Mouse (Mus musculus) cerebellum, adult 8-10 months (tissue): Measurements from ENCODE around the gene Fry.
A peak's percentile ranks its signal among the peaks of the same experiment; 100 is the strongest.

Source experiments
- DNase-seq: peaks from one replicate; pipeline ENCODE4 v3.0.0; 2022

Fry gene

GRCm38 (mm10) chr5:150176251-150177015, 58.0 kb downstream of the Fry start:
- DNase-seq, result no peak

DNA sequence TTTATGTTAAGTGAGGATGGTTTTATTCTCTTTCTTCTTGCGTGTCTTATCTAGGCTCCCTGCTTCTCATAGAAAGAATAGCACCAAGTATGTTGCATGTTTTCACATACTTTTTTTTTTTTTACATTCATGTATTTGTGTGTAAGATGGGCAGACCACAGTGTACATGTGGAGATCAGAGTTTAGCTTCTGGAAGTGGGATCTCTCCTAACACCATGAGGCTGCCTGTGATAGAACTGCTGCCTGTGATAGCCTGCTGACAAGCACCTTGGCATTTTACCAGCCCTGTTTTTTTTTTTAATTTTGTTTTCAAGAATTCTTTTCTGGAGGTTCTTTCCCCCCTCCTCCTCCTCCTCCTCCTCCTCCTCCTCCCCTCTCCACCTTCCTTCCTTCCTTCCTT, 59.3 kb downstream of the Fry start:
- DNase-seq, result no peak

DNA sequence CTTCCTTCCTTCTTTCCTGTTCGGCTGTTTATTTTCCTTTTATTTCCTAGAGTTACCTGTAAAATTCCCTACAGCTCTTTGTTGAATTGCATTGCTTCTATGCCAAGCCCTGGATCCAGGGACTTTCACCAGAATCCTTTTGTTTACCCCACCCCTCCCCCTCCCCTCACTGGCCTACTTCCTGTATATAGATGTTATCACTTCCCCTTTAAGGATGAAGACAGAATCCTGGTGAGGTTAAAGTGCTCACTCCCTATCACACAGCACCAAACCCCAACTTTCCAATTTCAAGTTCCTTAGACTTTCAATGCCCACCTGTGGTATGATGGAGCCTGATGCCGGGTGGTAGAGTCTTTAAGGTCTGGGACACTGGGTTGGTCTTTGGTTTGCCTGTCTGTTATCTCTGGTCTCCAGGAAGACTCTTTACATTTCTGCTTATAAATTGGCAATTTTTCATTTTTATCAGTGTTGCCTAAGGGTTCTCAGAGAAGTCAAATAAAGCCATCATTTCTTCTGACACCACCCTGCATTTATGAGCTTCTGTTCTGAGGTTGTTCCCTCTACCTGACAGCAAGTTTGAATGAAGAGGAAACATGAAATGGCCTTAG, 59.9 kb downstream of the Fry start:
- no peak for DNase-seq

DNA sequence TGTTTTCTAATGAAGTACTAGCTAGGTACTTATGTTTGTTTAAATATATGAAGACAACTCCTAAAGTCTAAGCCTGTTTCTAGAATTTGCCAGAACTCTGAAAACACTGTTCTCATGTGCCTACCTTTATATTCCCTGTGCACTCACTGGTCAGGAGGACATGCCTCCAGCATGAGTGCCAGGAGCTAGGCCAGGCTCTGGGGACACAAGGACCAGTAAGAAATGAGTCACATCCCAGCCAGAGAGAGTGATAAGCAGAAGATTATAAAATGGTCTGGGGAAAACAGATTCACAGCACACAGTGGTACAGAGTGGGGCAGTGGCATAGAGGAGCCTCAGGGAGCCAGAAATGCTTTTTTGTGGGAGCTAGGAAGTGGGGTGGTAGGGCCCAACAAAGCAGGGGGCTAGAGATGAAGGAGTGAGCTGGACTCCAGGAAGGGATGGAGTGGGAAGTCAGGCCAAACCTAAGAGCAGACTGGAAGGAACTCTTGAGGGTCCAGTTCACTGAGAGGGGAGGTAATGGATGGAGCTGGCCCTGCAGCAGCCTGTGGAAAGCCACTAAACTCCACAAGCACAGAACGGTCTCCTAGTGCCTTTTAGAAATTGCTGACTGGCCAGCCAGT, 62.7 kb downstream of the Fry start:
- DNase-seq, result no peak

DNA sequence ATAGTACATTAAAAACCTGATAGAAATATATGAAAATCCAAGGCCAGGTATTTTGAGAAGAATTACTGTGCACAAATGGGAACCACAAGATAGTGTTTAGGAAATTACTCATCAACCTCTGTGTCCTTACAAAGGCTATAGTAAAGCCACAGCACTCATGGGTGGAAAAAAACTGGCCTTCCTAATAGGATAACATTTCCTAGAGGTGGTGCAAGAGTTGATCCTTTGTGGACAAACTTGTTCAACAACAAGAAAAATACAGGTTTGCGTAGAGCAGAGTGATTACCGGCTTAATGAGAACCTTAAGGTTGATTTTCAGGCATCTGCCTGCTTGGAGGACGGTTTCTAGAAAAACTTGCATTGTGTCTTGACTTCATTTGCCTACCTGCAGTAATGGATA, 66.5 kb downstream of the Fry start:
- DNase-seq, result no peak

DNA sequence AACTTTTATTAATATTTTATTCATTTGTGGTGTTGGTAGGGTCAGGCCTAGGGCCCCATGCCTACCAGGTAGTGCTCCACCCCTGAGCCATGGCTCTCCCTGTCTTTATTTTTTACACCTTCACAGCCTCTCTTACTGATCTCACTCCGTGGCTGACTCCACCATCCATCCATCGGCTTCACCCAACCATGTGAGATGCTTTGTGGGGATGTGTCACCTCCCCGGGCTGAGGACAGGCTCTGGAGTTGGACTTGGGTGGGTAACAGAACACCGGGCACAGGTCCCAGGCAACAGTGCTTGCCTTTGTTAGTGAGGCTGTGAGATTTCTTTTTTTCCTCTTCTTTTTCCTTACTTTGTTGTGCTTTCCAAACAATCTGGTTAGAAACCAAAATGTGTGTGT, 67.7 kb downstream of the Fry start:
- DNase-seq, result no peak

DNA sequence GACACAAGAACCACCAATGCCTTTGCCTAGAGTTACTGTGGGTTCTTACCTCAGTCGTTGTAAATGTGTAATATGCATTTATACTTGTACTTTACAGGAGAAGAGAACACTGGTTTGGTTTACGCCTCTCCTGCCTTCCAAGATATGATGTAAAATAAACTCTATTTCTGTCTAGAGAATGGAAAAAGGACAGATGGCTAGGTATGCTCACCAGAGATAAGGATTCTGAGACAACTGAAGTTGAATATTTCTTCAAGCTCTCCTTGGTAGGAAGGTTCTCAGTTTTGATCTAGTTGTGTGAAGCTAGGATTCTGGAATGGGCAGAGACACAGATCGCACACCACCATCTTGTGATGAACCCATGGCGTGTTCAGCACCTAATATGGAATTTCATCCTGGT, 68.2 kb downstream of the Fry start:
- DNase-seq, result no peak

DNA sequence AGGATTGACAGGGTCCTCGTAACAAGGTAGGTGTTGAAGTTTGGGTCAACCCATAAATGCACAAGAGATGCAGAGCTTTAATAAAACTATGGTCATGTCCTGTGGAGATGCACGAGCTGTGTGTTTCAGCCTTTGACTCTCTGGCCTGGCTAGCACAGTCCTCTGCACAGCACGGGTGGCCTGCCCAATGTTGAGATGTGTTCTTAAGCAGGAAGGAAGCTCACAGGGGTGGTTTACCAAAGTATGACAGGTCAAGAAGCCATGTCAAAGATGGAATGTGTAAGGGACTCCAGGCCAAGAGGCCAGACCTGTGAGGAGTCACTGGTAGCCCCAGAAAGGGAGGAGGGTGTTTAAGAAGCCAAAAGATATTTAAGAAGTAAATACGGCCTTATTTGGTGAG, 69.6 kb downstream of the Fry start:
- no peak for DNase-seq

GRCm38 (mm10) chr5:150190454-150191358, 72.3 kb downstream of the Fry start:
- no peak for DNase-seq

GRCm38 (mm10) chr5:150195514-150196210, 77.2 kb downstream of the Fry start:
- peak; percentile 69 for DNase-seq

DNA sequence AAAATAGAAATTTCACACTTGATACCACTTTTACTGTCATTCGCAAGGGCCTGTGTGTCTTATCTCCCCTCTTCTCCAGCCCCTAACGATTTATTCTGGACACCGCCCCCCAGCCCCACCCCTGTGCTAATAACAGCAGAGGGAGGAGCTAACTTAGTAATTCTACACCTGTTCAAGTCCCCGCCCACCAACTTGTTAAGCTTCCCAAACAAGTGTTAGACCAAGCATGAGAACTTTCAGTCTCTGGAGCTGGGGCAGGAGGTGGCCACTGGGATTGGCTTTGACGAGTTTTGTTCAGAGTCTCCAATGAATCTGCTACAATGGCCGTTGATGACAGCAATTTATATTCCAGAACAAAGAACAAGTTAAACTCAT, 77.8 kb downstream of the Fry start:
- no peak for DNase-seq

GRCm38 (mm10) chr5:150196881-150197311, 78.5 kb downstream of the Fry start:
- no peak for DNase-seq

DNA sequence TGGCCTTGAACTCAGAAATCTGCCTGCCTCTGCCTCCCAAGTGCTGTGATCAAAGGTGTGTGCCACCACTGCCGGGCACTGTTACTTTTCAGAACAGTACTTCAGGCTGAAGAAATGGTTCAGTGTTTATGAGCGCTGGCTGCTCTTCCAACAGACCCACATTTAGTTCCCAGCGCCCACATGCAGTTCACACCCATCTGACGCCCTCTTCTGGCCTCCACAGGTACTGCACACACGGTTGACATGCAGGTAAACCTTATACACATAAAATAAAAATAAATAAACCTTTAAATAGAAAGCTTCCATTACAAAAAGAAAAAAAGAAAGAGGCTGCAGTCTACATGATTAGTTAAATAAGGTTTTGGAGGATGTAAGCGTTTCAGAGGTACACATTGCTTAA, 88.3 kb downstream of the Fry start:
- no peak for DNase-seq

DNA sequence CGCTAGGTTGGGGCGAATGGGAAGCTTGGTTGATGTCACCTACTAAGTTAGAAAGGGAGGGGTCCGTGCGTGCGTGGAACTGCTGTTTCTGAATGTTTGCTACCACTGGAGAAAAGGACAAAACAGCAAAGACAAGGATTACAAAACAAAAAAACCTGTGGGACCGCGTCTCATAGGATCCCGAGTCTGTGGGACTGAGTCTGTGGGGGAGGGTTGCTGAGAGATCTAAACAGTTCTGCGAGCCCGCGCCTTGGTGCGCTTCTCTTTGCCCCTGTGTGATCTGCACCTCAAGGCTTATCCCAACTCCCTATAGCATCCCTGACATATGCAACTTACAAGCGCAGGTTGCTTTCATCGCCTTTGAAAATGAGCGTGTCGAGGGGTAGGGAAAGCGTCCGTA, 89.2 kb downstream of the Fry start:
- no peak for DNase-seq

DNA sequence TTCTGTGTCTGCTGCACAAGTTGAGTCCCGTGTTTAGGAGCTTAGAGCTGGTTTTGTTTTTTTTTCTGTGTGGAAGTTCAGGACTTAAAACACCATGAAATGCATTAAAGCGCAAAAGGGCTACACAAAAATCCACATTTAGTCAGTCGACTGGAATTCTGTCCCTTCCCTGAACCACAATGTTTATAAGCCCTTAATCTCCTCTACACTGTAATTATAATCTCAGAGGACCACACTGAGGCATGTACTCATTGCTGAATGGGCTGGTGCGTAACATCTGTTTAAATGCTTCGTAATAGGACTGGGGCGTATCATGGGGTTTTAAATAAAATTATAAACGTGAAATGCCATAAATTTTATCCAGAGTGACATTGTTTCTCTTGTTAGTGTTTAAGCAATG, 89.6 kb downstream of the Fry start:
- no peak for DNase-seq

- DNase-seq, result no peak
Observed at GRCm38 (mm10) chr5:150214081-150214480, 95.6 kb downstream of the Fry start.

DNA sequence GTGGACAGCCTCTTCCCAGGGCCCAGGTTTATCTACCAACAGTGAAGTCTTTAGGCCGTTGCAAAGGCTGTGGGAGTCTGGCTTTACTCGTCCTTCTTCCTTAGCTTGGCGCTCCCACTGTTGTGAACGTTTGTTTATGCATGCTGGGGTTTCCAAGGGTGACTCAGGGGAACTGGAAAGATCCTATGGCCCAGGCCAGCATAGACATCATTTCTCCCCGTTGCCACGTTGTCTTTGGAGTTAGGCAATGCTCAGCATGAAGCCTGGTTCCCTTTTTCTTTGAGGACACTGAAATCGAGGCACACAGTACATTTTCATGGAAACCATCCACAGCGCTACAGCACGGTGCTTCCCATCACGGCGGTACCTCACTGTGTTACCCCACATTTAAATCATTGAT, 97.6 kb downstream of the Fry start:
- DNase-seq, result no peak

DNA sequence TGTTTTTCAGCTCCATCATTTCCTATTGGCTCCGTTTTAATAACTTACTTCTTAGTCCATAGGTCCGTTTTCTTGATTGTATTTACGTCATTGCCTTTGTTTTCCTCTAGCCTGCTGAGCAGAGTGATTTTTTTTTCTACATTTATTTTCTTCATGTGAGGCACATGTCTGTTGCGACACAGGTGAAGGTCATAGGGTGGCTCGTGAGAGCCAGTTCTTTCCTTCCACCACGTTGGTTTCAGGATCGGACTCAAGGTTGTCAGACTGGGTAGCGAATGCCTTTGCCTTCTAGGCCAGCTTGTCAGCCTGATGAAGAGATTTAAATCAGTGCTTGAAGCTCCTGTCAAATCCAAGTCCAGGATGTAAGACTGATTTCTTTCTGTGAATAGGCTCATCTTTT, 101.0 kb downstream of the Fry start:
- DNase-seq, result no peak

GRCm38 (mm10) chr5:150220333-150220732, 101.9 kb downstream of the Fry start:
- no peak for DNase-seq

DNA sequence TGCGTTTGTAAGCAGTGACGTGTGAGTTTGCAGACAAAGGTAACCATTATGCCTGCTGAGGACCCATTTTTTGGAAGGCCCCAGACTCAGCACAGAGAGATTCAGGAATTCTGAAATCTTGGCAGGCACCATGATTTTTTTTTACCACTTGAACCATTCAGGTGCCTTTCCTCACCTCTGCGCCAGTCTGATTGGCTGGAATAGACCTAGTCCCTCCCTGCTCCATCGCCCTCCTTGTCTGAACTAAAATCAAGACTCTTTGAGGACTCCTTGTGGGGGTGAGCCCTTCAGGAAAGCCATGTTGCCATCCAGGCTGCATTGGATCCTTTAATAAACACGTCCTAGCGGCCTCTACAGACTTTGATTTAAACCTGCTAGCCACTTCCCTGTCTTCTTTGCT, 103.4 kb downstream of the Fry start:
- DNase-seq, result no peak

GRCm38 (mm10) chr5:150223546-150224239, 105.2 kb downstream of the Fry start:
- no peak for DNase-seq

DNA sequence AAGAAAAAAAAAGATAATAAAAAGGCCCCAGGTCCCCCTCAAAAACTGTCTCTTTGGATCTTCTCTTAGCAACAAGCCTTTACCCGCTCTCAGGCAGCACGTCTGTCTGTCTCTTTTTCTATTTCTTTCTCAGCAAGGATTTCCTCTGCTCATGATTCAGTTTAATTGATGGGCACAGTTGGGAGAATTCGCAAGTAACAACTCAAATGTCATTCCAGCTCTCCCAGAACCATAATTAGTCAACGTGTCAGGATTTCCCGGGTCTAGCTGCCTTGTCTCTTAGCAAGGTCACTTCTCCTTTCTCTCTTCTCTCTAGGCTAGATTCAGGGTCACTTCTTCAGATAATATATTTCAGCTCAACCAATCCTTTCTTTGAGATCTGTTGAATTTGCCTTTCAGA, 110.6 kb downstream of the Fry start:
- DNase-seq, result no peak
